Mouse (Mus musculus) kidney, postnatal 36 days (tissue): ENCODE measurements at regions not wholly inside any gene's neighbourhood (a gene's known extent, or its start where the extent isn't known, plus 50 kb on each side); places are given as distances from the start of the nearest gene placed in this dataset.
"Not testable (repeated sequence)": the region's sequence is repeated elsewhere in the genome, so short reads cannot be mapped to it uniquely, and the experiment has no call there.

Experiments used
- DNase-seq, 2 experiments: peaks; one replicate each; pipeline ENCODE4 v3.0.0; 2021 to 2022; ENCODE audit warnings: mixed read lengths in 2 of 2

DNA sequence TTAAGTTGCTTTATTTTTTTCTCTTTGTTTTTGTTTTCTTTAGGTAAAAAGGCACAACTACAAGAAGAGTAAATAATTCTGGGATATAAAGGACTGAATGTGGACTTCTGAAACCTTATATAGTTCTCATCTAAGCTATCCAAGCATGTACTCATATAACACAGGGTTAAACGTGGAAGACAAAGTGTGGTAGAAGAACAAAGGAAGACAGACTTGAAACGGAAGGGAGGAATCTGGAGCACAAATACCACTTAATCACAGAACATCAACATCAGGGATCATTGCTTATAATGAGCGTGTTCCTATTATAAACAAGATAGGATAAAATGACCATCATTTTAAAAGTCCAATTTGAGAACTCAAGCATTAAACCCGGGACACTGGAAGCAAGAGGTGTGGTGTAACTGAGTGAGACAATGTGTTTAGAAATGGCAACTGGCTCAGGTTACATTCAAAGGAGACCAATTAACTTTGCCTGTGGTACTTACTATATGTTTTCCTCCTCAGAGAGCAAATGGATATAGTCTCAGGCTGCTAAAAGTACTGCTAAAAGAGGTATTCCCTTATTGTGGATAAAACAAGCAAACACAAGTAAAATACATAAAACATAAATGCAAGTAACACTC lies 96.1 kb upstream of the Hdgfl1 start:
- DNase-seq = no peak

DNA sequence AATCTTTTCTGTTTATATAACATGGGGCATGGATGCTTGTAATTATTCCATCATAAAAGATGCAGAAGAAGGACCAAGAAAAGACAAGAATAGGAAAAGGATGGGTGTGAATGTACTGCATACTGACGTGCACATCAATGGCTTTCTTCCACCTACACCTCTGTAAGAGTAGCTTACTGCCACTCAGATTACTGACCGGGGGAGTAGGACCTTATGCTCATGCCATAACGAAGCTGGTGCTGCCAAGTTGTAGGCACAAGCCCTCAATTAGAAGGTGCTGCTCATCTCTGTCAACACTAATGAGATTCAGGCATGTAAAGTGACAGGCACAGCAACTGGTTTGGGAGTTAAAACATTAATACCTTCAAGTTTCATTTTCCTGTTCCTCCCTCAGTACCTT lies 97.8 kb upstream of the Hdgfl1 start:
- DNase-seq = no peak

DNA sequence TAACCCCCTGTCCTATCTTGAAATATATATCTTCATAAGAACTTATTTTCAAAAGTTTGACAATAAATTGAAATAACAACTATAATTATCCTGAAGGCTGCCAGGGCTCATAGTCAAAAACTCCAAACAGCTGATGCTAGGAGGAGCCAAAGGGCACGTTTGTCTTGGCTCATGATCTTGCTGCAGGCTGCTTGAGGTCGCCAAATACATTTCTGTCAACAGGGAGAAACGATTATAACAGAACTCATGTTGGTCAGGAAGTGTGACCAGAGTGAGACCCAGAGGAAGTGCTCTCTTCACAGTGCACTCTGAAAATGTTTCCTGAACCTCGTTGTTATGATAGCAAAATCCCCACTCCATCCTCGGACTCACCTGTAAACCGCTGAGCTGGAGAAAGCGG lies 140.9 kb upstream of the Prl start:
- peak; percentile 59 to 72 for DNase-seq

GRCm38 (mm10) chr13:26932695-26933438 lies 124.5 kb upstream of the Prl start:
- peak; percentile 3 to 5 for DNase-seq

DNA sequence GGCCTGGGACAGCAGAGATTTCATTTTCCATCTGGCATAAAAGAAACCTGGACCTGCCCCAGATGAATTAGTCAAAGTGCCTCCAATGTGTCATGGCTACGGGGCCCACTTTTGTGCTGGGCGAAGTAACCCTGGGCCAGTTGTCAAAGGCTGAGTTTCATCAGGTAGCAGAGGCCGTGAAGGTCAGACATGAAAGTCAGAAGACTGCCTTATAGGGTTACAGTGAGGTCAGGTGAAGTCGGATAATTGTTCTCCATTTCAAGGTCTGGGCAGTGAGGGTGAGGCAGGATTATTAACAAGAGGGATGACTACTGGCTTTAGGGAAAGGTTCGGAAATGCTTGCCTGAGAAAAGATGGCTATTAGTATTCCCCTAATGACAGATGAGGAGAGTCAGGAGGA lies 123.5 kb upstream of the Prl start:
- no peak for DNase-seq

DNA sequence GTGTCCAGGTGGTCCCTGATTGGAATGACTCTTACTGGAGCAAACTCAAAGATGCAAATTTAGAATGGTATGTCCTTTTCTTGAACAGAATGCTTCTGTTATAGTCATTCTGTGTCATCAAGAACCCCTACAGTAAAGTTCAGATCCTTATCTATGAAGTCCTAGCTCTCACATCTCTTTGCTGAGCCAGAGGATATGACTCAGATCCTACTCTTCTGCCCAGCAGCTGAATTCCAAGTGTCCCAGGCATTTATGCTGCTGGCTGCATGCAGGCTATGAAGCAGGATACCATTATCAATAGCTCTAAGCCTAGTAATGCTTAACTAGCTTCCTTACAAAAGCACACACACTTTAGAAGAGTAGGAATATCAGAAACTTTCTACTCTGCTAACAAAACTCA lies 116.9 kb upstream of the Prl start:
- peak; percentile 5 to 6 for DNase-seq

DNA sequence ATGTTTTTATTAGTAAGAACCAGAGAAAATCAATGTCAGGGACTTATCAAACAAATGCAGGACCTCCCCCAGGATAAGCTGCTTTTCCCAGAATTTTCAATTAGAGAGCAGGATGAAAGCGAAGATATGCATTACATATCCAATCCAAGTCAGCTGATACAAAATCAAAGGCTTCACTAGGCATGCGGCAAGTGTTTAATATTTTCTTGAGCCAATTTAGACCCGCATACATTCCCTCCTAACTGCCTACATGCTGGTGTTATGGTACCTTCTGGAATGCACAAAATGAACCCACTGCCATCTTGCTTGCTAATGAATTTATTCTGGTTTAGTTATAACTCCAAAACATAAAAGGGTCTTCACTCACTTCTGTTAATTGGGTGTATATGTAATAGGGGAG lies 112.9 kb upstream of the Prl start:
- no peak for DNase-seq

DNA sequence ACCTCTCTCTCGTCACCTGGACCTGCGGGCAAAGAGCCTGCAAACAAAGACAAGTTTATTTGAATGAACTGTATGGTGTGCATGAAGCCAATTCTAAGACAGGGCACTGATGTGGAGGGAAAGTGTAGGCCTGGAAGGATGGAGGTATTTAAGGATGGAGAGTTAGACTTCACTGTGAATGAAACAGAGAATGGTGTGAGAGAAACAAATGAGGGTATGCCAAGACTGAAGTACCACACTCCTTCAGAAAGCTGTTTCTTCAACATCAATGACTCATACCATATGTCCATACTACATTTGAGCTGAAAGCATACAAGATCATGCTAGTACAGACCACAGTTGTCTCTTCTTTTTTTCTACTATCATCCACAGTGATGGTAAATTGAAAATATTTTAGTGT lies 105.9 kb upstream of the Prl start:
- no peak for DNase-seq

- no peak for DNase-seq
These were observed 103.5 kb upstream of the Prl start for GRCm38 (mm10) chr13:26953834-26954233.

- no peak for DNase-seq
These were observed 97.8 kb upstream of the Prl start for GRCm38 (mm10) chr13:26959534-26960100.

GRCm38 (mm10) chr13:26960531-26960930 lies 96.8 kb upstream of the Prl start:
- not testable (repeated sequence) for DNase-seq

GRCm38 (mm10) chr13:26976024-26976423 lies 81.3 kb upstream of the Prl start:
- no peak for DNase-seq

GRCm38 (mm10) chr13:26980475-26980874 lies 76.9 kb upstream of the Prl start:
- DNase-seq = peak in 1 of 2 experiments; percentile 1
